Mouse (Mus musculus) E14TG2a.4 (cell line): Measurements from ENCODE around the gene Cfc1.

Source experiments
- CTCF ChIP-seq: conservative IDR thresholded peaks from 2 replicates; pipeline ENCODE4 v1.5.1; 2014; ENCODE audit warnings: low read length
- NANOG ChIP-seq: IDR thresholded peaks from 2 replicates; pipeline ENCODE4 v1.6.1; 2014; ENCODE audit warnings: borderline replicate concordance, low read length, mixed read lengths

DNA sequence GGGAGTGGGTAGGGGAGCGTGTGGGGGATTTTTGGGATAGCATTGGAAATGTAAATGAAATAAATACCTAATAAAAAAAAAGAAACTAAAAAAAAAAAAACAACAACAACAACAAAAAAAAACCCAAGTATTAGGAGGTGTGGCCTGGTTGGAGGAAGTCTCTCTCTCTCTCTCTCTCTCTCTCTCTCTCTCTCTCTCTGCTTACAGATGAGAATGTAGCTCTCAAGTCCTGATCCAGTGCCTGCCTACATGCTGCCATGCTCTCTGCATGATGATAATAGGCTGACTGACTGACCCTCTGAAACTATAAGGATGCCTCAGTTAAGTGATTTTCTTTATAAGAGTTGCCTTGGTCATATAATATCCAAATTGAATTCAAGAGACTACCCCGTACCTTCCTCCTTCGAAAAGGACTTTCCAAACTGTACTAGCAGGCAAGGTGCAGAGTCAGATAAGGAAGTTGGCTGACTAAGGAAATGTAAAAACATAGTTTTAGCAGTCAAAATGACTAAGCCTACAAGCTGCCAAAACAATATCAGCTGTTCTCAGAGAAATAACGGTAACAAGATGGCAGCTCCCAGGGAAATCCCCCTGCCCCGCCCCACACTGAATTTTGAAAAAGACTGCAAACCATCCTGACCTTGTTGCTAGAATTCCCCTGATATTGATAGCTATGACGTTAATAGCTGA, 45.5 kb upstream of the Cfc1 start:
- TF ChIP-seq CTCF (no peak), NANOG (no peak)
